Mouse (Mus musculus) E14TG2a.4 (cell line): ENCODE measurements around the gene Pdha2.

Source experiments
- H3K27me3 ChIP-seq: 2 replicates; pipeline ENCODE4 v1.6.1; 2014; ENCODE audit warnings: low read length, control low read depth; ENCODE audit not compliant: insufficient read depth
- H3K36me3 ChIP-seq: 2 replicates; pipeline ENCODE4 v1.6.1; 2014; ENCODE audit warnings: low read length, control low read depth; ENCODE audit not compliant: insufficient read depth
- H3K4me1 ChIP-seq: replicated peaks from 2 replicates; pipeline ENCODE4 v1.6.1; 2014; ENCODE audit warnings: low read depth, low read length, control low read depth
- H3K4me3 ChIP-seq: replicated peaks from 2 replicates; pipeline ENCODE4 v1.5.1; 2014; ENCODE audit warnings: mild to moderate bottlenecking, low read length
- H3K9me3 ChIP-seq: 2 replicates; pipeline ENCODE4 v1.6.1; 2014; ENCODE audit warnings: low read length, control low read depth
- CTCF ChIP-seq: conservative IDR thresholded peaks from 2 replicates; pipeline ENCODE4 v1.5.1; 2014; ENCODE audit warnings: low read length
- NANOG ChIP-seq: IDR thresholded peaks from 2 replicates; pipeline ENCODE4 v1.6.1; 2014; ENCODE audit warnings: borderline replicate concordance, low read length, mixed read lengths
- POU5F1 ChIP-seq: IDR thresholded peaks from 2 replicates; pipeline ENCODE4 v1.6.1; 2014; ENCODE audit warnings: low read length, borderline replicate concordance

The Pdha2 gene

GRCm38 (mm10) chr3:141216237-141216636, 4.1 kb upstream of the Pdha2 start:
- Histone ChIP-seq H3K4me3 (no peak overlapping the region), H3K4me1 (no peaks in the 10 kb centered on the region), H3K27me3 (peaks cover 1% of the 10 kb centered on the region), H3K9me3 (no peaks in the 10 kb centered on the region), H3K36me3 (no peaks in the 10 kb centered on the region)
- TF ChIP-seq POU5F1 = no peak
- TF ChIP-seq NANOG = no peak
- TF ChIP-seq CTCF = no peak

GRCm38 (mm10) chr3:141214789-141215188, 2.6 kb upstream of the Pdha2 start:
- Histone ChIP-seq H3K4me1 (no peaks in the 10 kb centered on the region), H3K27me3 (peaks cover 9% of the 10 kb centered on the region), H3K9me3 (no peaks in the 10 kb centered on the region), H3K4me3 (no peak overlapping the region), H3K36me3 (no peaks in the 10 kb centered on the region)
- TF ChIP-seq NANOG (no peak), CTCF (no peak), POU5F1 (no peak)

GRCm38 (mm10) chr3:141214197-141214596, 2.0 kb upstream of the Pdha2 start:
- H3K36me3 ChIP-seq = no peaks in the 10 kb centered on the region
- H3K27me3 ChIP-seq = peaks cover 9% of the 10 kb centered on the region
- no peaks in the 10 kb centered on the region for H3K4me1 ChIP-seq
- H3K9me3 ChIP-seq = no peaks in the 10 kb centered on the region
- no peak overlapping the region for H3K4me3 ChIP-seq
- TF ChIP-seq POU5F1 = no peak
- no peak for TF ChIP-seq CTCF
- TF ChIP-seq NANOG = no peak

GRCm38 (mm10) chr3:141211644-141212043, 511 bp downstream of the Pdha2 start:
- Histone ChIP-seq H3K9me3 (no peaks in the 10 kb centered on the region), H3K27me3 (peaks cover 9% of the 10 kb centered on the region)

GRCm38 (mm10) chr3:141201766-141202165, 10.4 kb downstream of the Pdha2 start:
- Histone ChIP-seq H3K4me1 (no peaks in the 10 kb centered on the region), H3K9me3 (no peaks in the 10 kb centered on the region), H3K36me3 (no peaks in the 10 kb centered on the region), H3K27me3 (no peaks in the 10 kb centered on the region), H3K4me3 (no peak overlapping the region)
- TF ChIP-seq POU5F1 = no peak
- no peak for TF ChIP-seq CTCF
- TF ChIP-seq NANOG = no peak

More at GRCm38 (mm10) chr3:141211644-141212043, 511 bp downstream of the Pdha2 start:
- TF ChIP-seq POU5F1 (no peak), NANOG (no peak)
- H3K36me3 ChIP-seq = no peaks in the 10 kb centered on the region
- H3K4me1 ChIP-seq = no peaks in the 10 kb centered on the region
- H3K4me3 ChIP-seq = no peak overlapping the region; the same call in 1 of the 2 replicates

GRCm38 (mm10) chr3:141197308-141197861, 14.8 kb downstream of the Pdha2 start:
- no peaks in the 10 kb centered on the region for H3K36me3 ChIP-seq
- no peak for TF ChIP-seq POU5F1
- TF ChIP-seq CTCF = no peak
- no peak for TF ChIP-seq NANOG

GRCm38 (mm10) chr3:141191653-141192052, 20.5 kb downstream of the Pdha2 start:
- no peaks in the 10 kb centered on the region for H3K4me1 ChIP-seq
- no peak for TF ChIP-seq NANOG
- TF ChIP-seq CTCF = no peak
- no peak for TF ChIP-seq POU5F1
- no peaks in the 10 kb centered on the region for H3K27me3 ChIP-seq

More at GRCm38 (mm10) chr3:141197308-141197861, 14.8 kb downstream of the Pdha2 start:
- no peak overlapping the region for H3K4me3 ChIP-seq
- no peaks in the 10 kb centered on the region for H3K9me3 ChIP-seq
- no peaks in the 10 kb centered on the region for H3K4me1 ChIP-seq
- no peaks in the 10 kb centered on the region for H3K27me3 ChIP-seq

GRCm38 (mm10) chr3:141190429-141190828, 21.7 kb downstream of the Pdha2 start:
- no peaks in the 10 kb centered on the region for H3K9me3 ChIP-seq
- no peak for TF ChIP-seq CTCF
- no peak for TF ChIP-seq POU5F1
- TF ChIP-seq NANOG = no peak
- H3K36me3 ChIP-seq = no peaks in the 10 kb centered on the region
- H3K4me1 ChIP-seq = no peaks in the 10 kb centered on the region
- H3K27me3 ChIP-seq = no peaks in the 10 kb centered on the region
- H3K4me3 ChIP-seq = no peak overlapping the region

More at GRCm38 (mm10) chr3:141191653-141192052, 20.5 kb downstream of the Pdha2 start:
- Histone ChIP-seq H3K9me3 (no peaks in the 10 kb centered on the region), H3K4me3 (no peak overlapping the region), H3K36me3 (no peaks in the 10 kb centered on the region)

- Histone ChIP-seq H3K4me1 (no peaks in the 10 kb centered on the region), H3K9me3 (no peaks in the 10 kb centered on the region), H3K4me3 (no peak overlapping the region), H3K27me3 (no peaks in the 10 kb centered on the region), H3K36me3 (no peaks in the 10 kb centered on the region)
- TF ChIP-seq CTCF (no peak), POU5F1 (no peak), NANOG (no peak)
These were observed 51.2 kb downstream of the Pdha2 start for GRCm38 (mm10) chr3:141160986-141161385.
